Mouse (Mus musculus): ENCODE measurements around the gene Adamtsl1. TPM values are rescaled to one million over a fixed set of nuclear protein-coding genes. Genes with fewer than 3 reads are reported as not detected.
A peak's percentile ranks its signal among the peaks of the same experiment; 100 is the strongest.

Adamtsl1 gene
- polyA plus RNA-seq (2014; fragmentation: Nextera tagmentation; extraction: Ambion mirVana) = 5.3 and 5.8 TPM in 2 replicates

- 3% methylated on average over 9 of the region's 9 CpGs for WGBS
- H3K27me3 ChIP-seq (ENCODE audit: control insufficient read depth, insufficient read depth, low read length) = peaks cover 19% of the 10 kb centered on the region
- H3K4me2 ChIP-seq (ENCODE audit: low read length) = peak within 1 kb of the TSS; percentile 97
- no peaks in the 10 kb centered on the region for H3K9me3 ChIP-seq (ENCODE audit: control insufficient read depth, low read length)
- DNase-seq (no peak), ATAC-seq (ENCODE audit: low FRiP score, low TSS enrichment) (no peak)
- H3K36me3 ChIP-seq (ENCODE audit: control insufficient read depth, insufficient read depth, low read length) = no peaks in the 10 kb centered on the region
- H3K27ac ChIP-seq (replicated peaks; ENCODE audit: low read depth, low read length) = no peak within 1 kb of the TSS
- H3K4me1 ChIP-seq (ENCODE audit: control insufficient read depth, insufficient read depth, low read length) = peaks cover 6% of the 10 kb centered on the region; the same call in 1 of the 2 replicates
- H3K9ac ChIP-seq (replicated peaks; ENCODE audit: low read length) = peak within 1 kb of the TSS; percentile 68
- H3K4me3 ChIP-seq (replicated peaks; ENCODE audit: low read depth, low read length) = peak within 1 kb of the TSS; percentile 57
Measured at GRCm38 (mm10) chr4:85513792-85514191, at the start of gene Adamtsl1. Gene Adamtsl1 (plus strand): TSS chr4:85514172.

- H3K4me3 ChIP-seq (replicated peaks; ENCODE audit: low read depth, low read length) = no peak overlapping the region
- H3K4me1 ChIP-seq (ENCODE audit: control insufficient read depth, insufficient read depth, low read length) = no peaks in the 10 kb centered on the region
- no peaks in the 10 kb centered on the region for H3K9me3 ChIP-seq (ENCODE audit: control insufficient read depth, low read length)
- H3K27me3 ChIP-seq (ENCODE audit: control insufficient read depth, insufficient read depth, low read length) = no peaks in the 10 kb centered on the region
- ATAC-seq (ENCODE audit: low FRiP score, low TSS enrichment) (no peak), DNase-seq (no peak)
- H3K27ac ChIP-seq (replicated peaks; ENCODE audit: low read depth, low read length) = no peak overlapping the region
- WGBS = 94% methylated on average over 6 of the region's 6 CpGs
- no peak overlapping the region for H3K9ac ChIP-seq (replicated peaks; ENCODE audit: low read length)
- H3K4me2 ChIP-seq (ENCODE audit: low read length) = no peak overlapping the region
- H3K36me3 ChIP-seq (ENCODE audit: control insufficient read depth, insufficient read depth, low read length) = no peaks in the 10 kb centered on the region
Measured at GRCm38 (mm10) chr4:85483586-85483985, 30.4 kb upstream of the Adamtsl1 start.

GRCm38 (mm10) chr4:85486316-85486946 lies 27.5 kb upstream of the Adamtsl1 start:
- Histone ChIP-seq H3K4me2 (ENCODE audit: low read length) (no peak overlapping the region), H3K27me3 (ENCODE audit: control insufficient read depth, insufficient read depth, low read length) (no peaks in the 10 kb centered on the region), H3K27ac (replicated peaks; ENCODE audit: low read depth, low read length) (no peak overlapping the region), H3K9me3 (ENCODE audit: control insufficient read depth, low read length) (no peaks in the 10 kb centered on the region), H3K4me1 (ENCODE audit: control insufficient read depth, insufficient read depth, low read length) (no peaks in the 10 kb centered on the region), H3K36me3 (ENCODE audit: control insufficient read depth, insufficient read depth, low read length) (no peaks in the 10 kb centered on the region), H3K9ac (replicated peaks; ENCODE audit: low read length) (no peak overlapping the region), H3K4me3 (replicated peaks; ENCODE audit: low read depth, low read length) (no peak overlapping the region)
- peak; percentile 35 for DNase-seq
- WGBS = 38% methylated on average over 10 of the region's 10 CpGs
- no peak for ATAC-seq (ENCODE audit: low FRiP score, low TSS enrichment)

- H3K4me3 ChIP-seq (replicated peaks; ENCODE audit: low read depth, low read length) = no peak overlapping the region
- DNase-seq = no peak
- H3K4me2 ChIP-seq (ENCODE audit: low read length) = no peak overlapping the region
- H3K27me3 ChIP-seq (ENCODE audit: control insufficient read depth, insufficient read depth, low read length) = no peaks in the 10 kb centered on the region
- 72% methylated on average over 3 of the region's 3 CpGs for WGBS
- no peaks in the 10 kb centered on the region for H3K4me1 ChIP-seq (ENCODE audit: control insufficient read depth, insufficient read depth, low read length)
- H3K9ac ChIP-seq (replicated peaks; ENCODE audit: low read length) = no peak overlapping the region
- H3K36me3 ChIP-seq (ENCODE audit: control insufficient read depth, insufficient read depth, low read length) = no peaks in the 10 kb centered on the region
- no peak overlapping the region for H3K27ac ChIP-seq (replicated peaks; ENCODE audit: low read depth, low read length)
- H3K9me3 ChIP-seq (ENCODE audit: control insufficient read depth, low read length) = no peaks in the 10 kb centered on the region
- no peak for ATAC-seq (ENCODE audit: low FRiP score, low TSS enrichment)
Measured at GRCm38 (mm10) chr4:85505718-85506117, 8.3 kb upstream of the Adamtsl1 start.

GRCm38 (mm10) chr4:85506976-85507375 lies 7.0 kb upstream of the Adamtsl1 start:
- H3K9me3 ChIP-seq (ENCODE audit: control insufficient read depth, low read length) = no peaks in the 10 kb centered on the region
- ATAC-seq (ENCODE audit: low FRiP score, low TSS enrichment) = no peak
- WGBS = 73% methylated on average over 2 of the region's 2 CpGs
- DNase-seq = no peak
- H3K27ac ChIP-seq (replicated peaks; ENCODE audit: low read depth, low read length) = no peak overlapping the region
- H3K4me2 ChIP-seq (ENCODE audit: low read length) = no peak overlapping the region
- H3K27me3 ChIP-seq (ENCODE audit: control insufficient read depth, insufficient read depth, low read length) = no peaks in the 10 kb centered on the region; the same call in 1 of the 2 replicates
- no peak overlapping the region for H3K9ac ChIP-seq (replicated peaks; ENCODE audit: low read length)
- H3K4me3 ChIP-seq (replicated peaks; ENCODE audit: low read depth, low read length) = no peak overlapping the region
- H3K4me1 ChIP-seq (ENCODE audit: control insufficient read depth, insufficient read depth, low read length) = no peaks in the 10 kb centered on the region
- H3K36me3 ChIP-seq (ENCODE audit: control insufficient read depth, insufficient read depth, low read length) = no peaks in the 10 kb centered on the region

- no peaks in the 10 kb centered on the region for H3K4me1 ChIP-seq (ENCODE audit: control insufficient read depth, insufficient read depth, low read length)
- DNase-seq (no peak), ATAC-seq (ENCODE audit: low FRiP score, low TSS enrichment) (no peak)
- no peak overlapping the region for H3K27ac ChIP-seq (replicated peaks; ENCODE audit: low read depth, low read length)
- 82% methylated on average over 5 of the region's 5 CpGs for WGBS
- H3K4me3 ChIP-seq (replicated peaks; ENCODE audit: low read depth, low read length) = no peak overlapping the region
- no peak overlapping the region for H3K4me2 ChIP-seq (ENCODE audit: low read length)
- peaks cover 4% of the 10 kb centered on the region for H3K27me3 ChIP-seq (ENCODE audit: control insufficient read depth, insufficient read depth, low read length)
- no peaks in the 10 kb centered on the region for H3K9me3 ChIP-seq (ENCODE audit: control insufficient read depth, low read length)
- no peak overlapping the region for H3K9ac ChIP-seq (replicated peaks; ENCODE audit: low read length)
- no peaks in the 10 kb centered on the region for H3K36me3 ChIP-seq (ENCODE audit: control insufficient read depth, insufficient read depth, low read length)
Measured at GRCm38 (mm10) chr4:85507491-85507890, 6.5 kb upstream of the Adamtsl1 start.

- DNase-seq = no peak
- no peak overlapping the region for H3K9ac ChIP-seq (replicated peaks; ENCODE audit: low read length)
Measured at GRCm38 (mm10) chr4:85513288-85513687, 684 bp upstream of the Adamtsl1 start.

GRCm38 (mm10) chr4:85514205-85514681 lies 271 bp downstream of the Adamtsl1 start:
- Histone ChIP-seq H3K4me2 (ENCODE audit: low read length) (peak overlapping the region; percentile 97), H3K27me3 (ENCODE audit: control insufficient read depth, insufficient read depth, low read length) (peaks cover 19% of the 10 kb centered on the region), H3K36me3 (ENCODE audit: control insufficient read depth, insufficient read depth, low read length) (no peaks in the 10 kb centered on the region), H3K27ac (replicated peaks; ENCODE audit: low read depth, low read length) (no peak overlapping the region), H3K9me3 (ENCODE audit: control insufficient read depth, low read length) (no peaks in the 10 kb centered on the region), H3K4me3 (replicated peaks; ENCODE audit: low read depth, low read length) (peak overlapping the region; percentile 57), H3K9ac (replicated peaks; ENCODE audit: low read length) (peak overlapping the region; percentile 68), H3K4me1 (ENCODE audit: control insufficient read depth, insufficient read depth, low read length) (peaks cover 6% of the 10 kb centered on the region; the same call in 1 of the 2 replicates)
- ATAC-seq (ENCODE audit: low FRiP score, low TSS enrichment) (peak; percentile 85), DNase-seq (peak; percentile 76)
- under 1% methylated on average over 30 of the region's 33 CpGs for WGBS

More at GRCm38 (mm10) chr4:85513288-85513687, 684 bp upstream of the Adamtsl1 start:
- Histone ChIP-seq H3K4me2 (ENCODE audit: low read length) (peak overlapping the region; percentile 97), H3K27me3 (ENCODE audit: control insufficient read depth, insufficient read depth, low read length) (peaks cover 19% of the 10 kb centered on the region), H3K27ac (replicated peaks; ENCODE audit: low read depth, low read length) (no peak overlapping the region), H3K9me3 (ENCODE audit: control insufficient read depth, low read length) (no peaks in the 10 kb centered on the region), H3K36me3 (ENCODE audit: control insufficient read depth, insufficient read depth, low read length) (no peaks in the 10 kb centered on the region), H3K4me1 (ENCODE audit: control insufficient read depth, insufficient read depth, low read length) (peaks cover 6% of the 10 kb centered on the region; the same call in 1 of the 2 replicates), H3K4me3 (replicated peaks; ENCODE audit: low read depth, low read length) (peak overlapping the region; percentile 57; the same call in 1 of the 2 replicates)
- WGBS = 36% methylated on average over 7 of the region's 7 CpGs
- ATAC-seq (ENCODE audit: low FRiP score, low TSS enrichment) = no peak
